Mouse (Mus musculus) midbrain, embryonic 15.5 days (tissue): ENCODE measurements around the gene Gm17490. TPM values are rescaled to one million over a fixed set of nuclear protein-coding genes. Genes with fewer than 3 reads are reported as not detected.

Experiments
- polyA plus RNA-seq: library from polyadenylated mRNA; unstranded; fragments of >200 nt; fragmentation: Nextera tagmentation; extraction: Ambion mirVana; gene quantifications from 2 replicates; pipeline ENCODE4 v1.2.1, GENCODE M21; 2015

Gm17490 gene
- polyA plus RNA-seq, 1 experiment from 2014 or later, result not detected

Other genes with a start within 250 kb of the Gm17490 start
- gene Pfkfb3, start 72.2 kb downstream of the Gm17490 start, polyA plus RNA-seq, result 35.3 and 35.7 TPM in 2 replicates
- 122 and 129 TPM in 2 replicates for gene Rbm17, start 22.1 kb downstream of the Gm17490 start, polyA plus RNA-seq
- gene Il2ra, start 16.5 kb upstream of the Gm17490 start, polyA plus RNA-seq, result 0.04 TPM in 1 of 2 replicates, not detected in the other
- 0.59 and 1.3 TPM in 2 replicates for gene Il15ra, start 79.0 kb upstream of the Gm17490 start, polyA plus RNA-seq
- gene Fbh1, start 151.3 kb upstream of the Gm17490 start, polyA plus RNA-seq, result 133 TPM in 2 replicates
- gene Ankrd16, start 151.6 kb upstream of the Gm17490 start, polyA plus RNA-seq, result 49.3 and 55.4 TPM in 2 replicates